Mouse (Mus musculus) v-Abl transformed pro-B cells (cell line): ENCODE measurements around the gene Rcan3.

ENCODE experiments used
- in situ Hi-C, 2 experiments: fragments of 400-800 bp; cut with MboI; formaldehyde crosslinking; loops; one replicate each; pipeline ENCODE4 v1.15.1; 2025; ENCODE audit not compliant: unreplicated experiment in 2 of 2

Rcan3 gene

DNA sequence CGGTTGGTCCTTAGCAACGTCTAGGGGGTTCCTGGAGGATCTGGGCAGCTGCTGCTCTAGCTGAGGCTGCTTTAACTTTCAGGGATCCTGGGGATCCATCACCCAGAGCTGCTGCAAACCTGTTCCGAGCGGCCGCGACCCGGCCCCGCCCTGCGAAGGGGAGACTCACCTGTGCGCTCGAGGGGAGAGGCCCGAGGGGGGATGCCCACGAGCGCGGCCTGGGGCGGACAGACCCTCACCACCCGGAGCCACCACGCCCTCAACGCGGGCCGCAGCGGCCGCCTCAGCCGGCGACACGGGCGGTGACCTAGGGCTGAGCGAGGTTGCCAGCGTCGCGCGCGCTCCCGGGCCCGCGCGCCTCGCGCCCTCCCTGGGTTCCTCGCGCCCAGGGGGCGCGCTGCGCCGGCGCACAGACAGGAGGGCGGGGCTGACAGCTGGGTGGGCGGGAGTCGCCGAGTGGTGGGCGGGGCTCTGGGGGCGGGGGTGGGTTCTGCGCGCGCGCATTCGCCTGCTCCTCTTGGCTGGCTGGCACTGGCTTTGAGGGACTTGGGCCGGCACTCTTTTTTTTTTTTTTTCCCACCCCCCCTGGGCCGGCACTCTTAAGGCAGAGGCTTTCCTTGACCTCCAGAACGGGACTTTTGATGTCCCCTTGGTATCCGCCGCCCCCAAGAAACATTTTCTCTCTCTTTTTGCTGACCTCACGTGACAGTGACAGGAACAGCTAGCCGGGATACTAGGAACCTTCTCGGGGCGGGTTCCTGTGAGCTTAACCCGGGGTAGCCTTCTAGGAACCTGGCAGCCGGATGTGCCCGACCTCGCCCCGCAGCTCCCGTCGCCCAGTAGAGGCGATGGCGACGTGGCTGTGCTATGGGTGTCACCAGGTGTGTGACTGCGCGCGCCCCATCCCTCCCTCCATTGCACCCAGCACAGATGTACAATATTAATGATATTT is at the start of gene Rcan3:
Gene Rcan3, minus strand, starts transcription at position 411 of the 952 bp plus-strand sequence.
- in situ Hi-C loops: no loop called here

DNA sequence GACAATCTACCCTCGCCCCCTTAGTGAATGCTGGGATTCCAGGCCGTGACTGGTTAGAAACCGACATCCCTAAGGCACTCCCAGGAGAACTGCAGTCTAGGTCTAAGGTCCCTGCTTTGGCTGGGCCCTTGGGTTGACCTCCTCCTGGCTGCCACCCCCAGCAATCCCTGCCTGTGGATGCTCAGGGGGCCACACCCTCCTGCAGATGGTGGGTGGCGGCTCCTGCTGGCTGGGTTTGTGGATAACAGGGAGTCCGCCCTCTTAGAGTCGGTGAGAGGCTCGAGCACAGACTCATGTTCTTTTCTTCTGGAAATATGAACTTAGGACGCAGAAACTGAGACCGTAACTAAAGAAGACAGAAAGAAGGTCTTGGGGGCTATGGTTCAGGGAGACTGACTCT is 46.7 kb upstream of the Rcan3 start:
- in situ Hi-C loops: loop anchor here in 1 of 2 experiments (5.0 kb wide), 1 partner anchor 33 kb away; no protein-coding TSS in a partner anchor

DNA sequence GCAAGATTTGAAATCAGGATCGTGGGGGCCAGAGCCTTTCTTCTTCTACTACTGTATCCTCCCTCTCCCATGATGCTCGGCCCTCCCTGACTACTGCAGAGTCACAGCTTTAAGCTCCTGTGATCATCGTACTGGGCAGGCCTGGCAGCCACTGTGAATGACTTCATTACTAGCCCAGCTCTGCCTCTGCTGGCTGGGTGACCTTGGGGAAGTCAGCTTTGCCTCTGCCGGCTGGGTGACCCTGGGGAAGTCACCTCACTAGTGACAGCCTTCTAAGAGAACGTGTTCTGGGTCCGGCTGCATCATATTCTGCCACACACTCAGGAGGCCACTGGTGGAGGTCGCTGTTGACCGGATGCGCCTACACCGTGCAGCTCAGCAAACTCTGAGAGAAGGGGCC is 44.2 kb upstream of the Rcan3 start:
- in situ Hi-C loops: no loop called here

DNA sequence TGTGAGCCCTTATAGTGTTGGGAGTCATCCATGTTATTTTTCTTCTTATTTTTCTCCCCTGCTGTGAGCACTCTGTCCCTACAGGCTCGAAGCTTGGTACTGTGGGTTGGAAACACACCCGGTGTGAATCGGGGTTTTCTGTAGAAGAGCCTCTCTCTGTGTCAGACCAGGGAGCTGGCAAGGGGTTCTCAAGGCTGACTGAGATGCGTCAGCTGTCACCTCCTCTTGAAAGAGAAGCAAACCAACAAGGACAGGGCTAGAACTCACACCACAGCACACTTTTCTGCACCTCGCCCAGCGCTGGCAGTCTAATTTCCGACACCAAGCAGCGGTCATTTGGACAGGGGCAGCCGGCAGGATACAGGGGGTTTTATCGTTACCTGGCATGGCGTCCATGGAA is 29.8 kb upstream of the Rcan3 start:
- in situ Hi-C loops: no loop called here

DNA sequence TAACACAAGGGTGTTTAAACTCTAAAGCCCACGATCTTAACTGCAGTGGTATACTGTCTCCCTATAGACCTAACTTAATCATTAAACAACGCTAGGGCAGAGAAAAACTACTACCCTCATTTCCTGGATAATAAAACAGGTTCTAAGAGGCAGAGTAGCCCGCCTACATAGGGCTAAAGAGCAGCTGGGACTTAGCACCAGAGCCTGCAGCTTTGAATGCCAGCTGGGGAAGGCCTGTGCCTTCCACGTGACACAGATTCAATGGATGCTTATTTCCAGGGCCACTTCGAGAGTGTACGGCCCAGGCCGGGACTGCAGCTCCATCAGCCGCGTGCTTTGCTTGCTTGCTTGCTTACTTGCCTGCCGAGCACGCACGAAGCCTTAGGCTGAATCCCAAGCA is 19.9 kb upstream of the Rcan3 start:
- in situ Hi-C loops: no loop called here

DNA sequence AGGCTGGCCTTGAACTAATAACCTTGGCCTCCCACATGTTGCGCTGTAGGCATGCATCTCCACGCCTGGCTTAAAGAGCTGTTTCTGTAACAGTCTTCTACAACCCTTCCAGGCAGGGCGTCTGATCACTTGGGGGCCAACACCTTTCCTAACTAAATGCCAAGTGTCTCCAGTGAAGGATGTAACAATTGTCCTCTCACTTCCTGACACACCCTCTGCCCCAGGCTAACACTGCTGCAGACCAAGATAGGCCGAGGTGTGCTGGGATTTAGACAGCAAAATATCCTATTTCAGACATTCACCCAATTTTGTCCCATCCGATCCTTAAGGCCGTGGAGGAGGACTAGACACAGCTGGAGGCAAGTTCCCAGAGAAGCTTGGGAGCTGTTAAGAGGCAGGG is 19.5 kb upstream of the Rcan3 start:
- in situ Hi-C loops: no loop called here

DNA sequence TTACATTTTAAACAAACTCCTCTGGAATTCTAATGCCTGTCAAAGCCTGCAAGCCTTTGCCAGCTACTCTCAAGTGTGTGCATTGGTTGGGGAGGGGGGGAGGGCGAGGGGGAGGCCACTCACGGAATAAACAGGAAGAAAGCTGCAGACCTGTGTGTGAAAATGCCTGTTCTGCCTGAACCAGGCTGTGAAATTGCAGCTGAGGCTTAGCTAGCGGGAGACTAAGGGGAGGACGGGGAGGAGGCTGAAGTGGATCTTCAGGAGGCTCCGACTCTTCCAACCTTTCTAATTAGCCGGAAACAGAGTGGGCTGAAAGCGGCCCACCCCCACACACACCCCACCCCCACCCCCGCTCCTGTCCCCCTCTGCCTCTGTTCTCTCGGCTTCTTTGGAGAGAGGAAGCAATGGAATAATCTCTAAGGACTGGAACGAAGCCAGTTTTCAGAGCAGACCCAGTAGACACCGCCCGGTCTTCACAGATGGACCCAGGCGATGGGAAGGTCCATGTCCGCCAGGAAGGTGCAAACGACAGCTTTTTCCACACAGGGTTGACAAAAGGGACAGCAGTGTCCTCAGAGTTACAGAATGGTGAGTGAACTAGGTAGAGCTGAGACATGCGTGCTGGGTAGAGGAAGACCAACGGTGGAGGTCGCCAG is 17.8 kb upstream of the Rcan3 start:
- in situ Hi-C loops: no loop called here

DNA sequence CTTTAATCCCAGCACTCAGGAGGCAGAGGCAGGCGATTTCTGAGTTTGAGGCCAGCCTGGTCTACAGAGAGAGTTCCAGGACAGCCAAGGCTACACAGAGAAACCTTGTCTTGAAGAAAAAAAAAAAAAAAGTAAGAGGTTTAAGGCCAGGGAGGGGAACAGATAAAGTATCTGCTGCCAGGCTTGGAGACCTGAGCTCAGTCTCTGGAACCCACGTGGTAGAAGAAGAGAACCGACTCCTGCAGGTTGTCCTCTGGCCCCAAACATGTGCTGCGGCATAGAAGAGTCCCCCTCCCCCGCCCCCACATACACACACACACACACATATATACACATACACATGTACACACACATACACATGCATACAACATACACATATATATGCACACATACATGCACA is 8.8 kb upstream of the Rcan3 start:
- in situ Hi-C loops: loop anchor here in 1 of 2 experiments (10.0 kb wide), 1 partner anchor 52 kb away; the partner anchor contains the start of genes Nipal3 and Stpg1

DNA sequence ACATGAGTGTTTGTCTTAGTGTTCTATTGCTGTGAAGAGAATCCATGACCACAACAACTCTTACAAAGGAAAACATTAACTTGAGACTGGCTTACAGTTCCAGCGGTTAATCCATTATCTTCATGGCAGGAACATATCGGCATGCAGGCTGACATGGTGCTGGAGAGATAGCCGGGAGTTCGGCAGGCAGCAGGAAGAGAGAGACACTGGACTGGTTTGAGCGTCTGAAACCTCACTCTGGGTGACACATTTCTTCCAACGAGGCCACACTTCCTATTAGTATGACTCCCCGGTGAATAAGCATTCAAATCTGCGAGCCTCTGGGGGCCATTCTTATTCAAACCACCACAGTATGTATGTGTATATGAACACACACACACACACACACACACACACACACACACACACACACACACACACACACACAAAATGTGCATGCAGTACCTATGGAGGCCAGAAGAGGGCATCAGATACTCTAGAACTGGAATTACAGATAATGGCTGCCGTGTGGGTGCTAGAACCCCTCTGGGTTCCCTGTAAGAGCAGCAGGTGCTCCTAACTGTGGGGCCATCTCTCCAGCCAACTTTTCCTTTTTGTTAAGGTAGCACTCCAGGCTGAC is 6.4 kb upstream of the Rcan3 start:
- in situ Hi-C loops: loop anchor here in 1 of 2 experiments (10.0 kb wide), 1 partner anchor 55 kb away; the partner anchor contains the start of genes Nipal3 and Stpg1

DNA sequence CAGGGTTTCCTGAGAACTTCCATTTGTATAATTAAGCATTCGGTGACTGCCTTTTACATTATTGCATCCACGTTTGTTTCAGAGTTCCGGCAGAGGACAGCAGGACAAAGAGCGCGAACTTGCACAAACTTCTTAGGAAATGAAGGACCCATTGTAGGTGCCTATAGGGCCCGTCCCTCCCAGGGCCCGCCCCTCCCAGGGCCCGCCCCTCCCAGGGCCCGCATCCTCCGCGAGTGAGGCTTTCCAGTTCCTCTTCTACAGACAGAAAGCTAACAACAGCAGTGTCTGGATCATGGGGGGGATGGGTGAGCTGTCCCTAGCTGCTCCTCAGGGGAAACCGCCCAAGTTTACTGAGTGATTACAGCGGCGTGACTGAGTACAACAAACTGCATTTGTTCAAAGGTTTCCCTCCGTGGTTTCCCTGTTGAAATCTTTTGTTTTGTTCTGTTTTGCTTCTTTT is 5.6 kb upstream of the Rcan3 start:
- in situ Hi-C loops: no loop called here

DNA sequence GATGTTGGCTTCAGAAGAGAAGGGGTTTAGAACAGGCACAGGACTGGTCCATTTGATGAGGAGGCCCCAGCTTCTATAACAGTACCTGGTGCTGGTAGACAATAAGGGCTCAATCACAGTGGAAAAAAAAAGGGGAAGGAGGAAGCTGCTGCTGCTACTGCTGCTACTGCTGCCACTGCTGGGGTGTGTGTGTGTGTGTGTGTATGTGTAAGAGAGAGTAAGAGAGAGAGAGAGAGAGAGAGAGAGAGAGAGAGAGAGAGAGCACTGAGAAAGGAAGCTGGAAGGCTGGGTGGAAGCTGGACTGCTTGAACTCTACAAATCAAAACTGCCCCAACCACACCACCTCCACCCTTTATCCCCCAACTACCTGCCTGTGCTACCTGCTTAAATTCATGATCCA is 4.3 kb upstream of the Rcan3 start:
- in situ Hi-C loops: no loop called here

DNA sequence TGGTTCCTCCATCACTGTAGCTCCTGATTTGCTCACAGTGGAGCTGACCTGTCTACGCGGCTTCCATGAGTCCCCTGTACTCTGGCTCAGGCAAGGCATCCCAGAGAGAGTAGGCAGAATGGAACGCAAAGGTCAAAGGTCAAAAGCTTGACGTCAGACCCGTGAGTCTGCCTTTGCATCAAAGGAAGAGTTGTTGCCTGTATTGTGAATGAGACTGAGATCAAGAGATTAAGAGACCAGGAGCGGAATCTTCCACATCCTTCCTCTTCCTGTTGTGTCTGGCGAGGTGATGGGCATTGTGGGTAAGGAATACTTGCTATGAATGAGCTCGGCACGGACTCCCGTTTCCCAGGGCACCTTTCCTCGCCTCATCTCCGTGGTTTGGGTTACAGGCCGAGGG is 2.6 kb upstream of the Rcan3 start:
- in situ Hi-C loops: no loop called here

DNA sequence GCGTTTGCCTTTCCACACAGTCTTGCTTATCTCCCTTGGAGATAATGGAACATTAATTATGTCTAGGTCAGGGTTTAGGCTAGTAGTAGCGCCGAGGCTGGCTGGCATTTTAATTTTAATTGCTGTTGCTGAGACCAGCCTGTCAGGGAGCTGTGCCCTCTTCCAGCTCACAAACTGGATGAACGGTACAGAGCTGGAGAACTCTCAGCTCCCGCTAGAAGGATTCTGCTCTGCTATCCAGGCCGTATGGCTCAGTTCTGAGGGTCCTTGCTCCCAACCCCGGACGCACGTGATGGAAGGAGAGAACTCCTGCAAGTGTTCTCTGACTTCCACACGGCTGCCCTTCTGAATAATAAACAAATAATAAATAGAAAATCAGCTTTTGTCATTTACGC is 739 bp upstream of the Rcan3 start:
- in situ Hi-C loops: no loop called here

DNA sequence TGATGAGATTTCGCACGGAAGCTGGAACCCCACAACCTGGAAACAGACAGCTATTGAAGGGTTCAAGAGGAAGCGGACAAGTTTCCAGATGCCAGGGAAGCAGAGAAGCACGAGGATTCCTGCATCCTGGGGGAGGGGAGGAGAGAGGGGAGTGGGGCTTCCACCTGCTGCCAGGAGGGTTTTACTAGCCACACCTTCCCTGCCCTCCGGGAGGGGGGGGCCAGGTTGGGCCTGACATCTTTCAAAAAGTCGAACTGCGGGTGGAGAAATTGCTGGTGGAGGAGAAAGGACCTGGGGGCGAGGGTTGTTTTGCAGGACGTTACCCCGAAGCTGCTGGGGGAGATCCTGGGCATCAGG is 589 bp downstream of the Rcan3 start:
- in situ Hi-C loops: no loop called here

DNA sequence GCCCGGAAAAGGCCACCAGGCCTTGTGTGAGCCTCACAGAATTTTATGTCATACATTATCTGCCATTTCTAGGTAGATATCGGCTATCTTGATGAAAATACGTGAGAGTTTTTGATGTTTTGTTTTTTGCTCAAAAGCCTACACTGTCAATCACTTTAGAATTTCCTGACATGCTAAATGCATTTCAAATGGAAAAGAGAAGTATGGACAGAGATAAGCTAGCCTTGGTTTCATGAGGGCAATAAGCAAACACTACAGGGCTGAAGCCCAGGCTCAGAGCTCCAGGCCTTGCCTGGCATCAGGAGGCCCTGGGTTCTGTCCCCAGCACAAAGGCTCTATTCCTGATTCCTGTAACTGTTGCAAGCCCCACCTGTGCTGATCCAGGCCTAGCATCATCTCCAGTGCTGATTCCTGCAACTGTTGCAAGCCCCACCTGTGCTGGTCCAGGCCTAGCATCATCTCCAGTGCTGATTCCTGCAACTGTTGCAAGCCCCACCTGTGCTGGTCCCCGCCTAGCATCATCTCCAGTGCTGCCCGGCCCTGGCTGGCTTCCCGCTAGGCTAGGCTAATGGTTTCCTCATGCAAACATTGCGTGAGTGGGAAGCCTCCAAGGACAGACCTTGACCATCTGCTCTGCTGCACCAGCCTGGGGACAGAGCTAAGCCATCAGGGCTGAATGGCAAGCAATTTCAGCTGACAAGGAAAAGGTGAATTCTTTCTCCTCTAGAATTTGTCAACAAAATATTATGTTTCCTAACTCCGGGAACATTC is 3.5 kb downstream of the Rcan3 start:
- in situ Hi-C loops: no loop called here

DNA sequence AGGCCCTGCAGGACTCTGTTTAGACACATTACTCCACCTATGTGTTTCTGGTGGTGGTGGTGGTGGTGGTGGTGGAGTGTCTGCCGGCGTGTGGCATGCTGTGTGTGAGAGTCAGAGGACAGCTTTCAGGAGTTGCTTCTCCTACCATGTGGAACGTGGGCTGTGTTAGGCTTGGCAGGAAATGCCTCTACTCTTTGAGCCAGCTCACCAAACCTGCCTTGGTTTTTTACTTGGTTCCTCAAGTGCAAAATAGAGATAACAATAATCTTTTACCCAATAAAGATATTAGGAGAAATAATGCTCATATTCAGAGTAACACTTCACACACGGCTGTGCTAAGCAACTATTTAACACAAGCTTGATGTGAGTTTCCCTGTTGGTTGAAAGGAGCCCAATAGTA is 4.3 kb downstream of the Rcan3 start:
- in situ Hi-C loops: no loop called here

DNA sequence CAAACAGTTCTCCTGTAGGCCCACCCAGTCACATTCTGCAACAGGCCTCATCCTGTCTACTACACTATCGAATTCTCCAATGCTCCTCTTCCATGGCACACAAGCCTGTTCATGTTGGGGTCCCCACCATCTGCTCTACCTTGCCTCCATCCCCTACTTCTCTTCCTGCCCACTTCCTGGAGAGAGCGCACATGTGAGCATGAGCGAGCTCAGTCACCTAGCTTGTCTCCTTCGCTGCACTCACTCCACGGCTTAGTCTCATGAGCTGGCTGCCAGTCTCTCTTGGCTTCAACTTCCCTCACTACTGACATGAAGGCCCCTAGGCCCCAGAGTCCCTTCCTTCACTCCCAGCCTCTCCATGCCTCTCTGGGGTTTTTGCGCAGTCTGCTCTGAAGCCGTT is 7.1 kb downstream of the Rcan3 start:
- in situ Hi-C loops: no loop called here

DNA sequence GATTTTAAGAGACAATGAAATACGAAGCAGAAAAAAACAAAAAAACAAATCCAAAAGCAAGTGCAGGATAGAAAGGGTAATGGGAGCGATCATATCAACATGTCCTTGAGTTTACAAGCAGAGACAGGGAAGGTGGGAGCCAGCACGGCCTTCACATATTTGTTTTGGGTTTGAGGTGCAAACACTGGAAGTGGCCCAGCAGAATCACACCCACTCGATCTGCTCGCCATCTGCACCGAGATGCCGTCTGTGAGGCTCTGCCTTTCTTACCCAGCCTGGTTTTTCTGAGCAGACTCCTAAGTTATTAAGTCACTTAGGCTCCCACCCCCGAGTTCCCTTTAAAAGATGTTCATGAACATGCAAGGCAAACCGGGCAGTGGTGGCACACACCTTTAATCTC is 8.0 kb downstream of the Rcan3 start:
- in situ Hi-C loops: no loop called here

DNA sequence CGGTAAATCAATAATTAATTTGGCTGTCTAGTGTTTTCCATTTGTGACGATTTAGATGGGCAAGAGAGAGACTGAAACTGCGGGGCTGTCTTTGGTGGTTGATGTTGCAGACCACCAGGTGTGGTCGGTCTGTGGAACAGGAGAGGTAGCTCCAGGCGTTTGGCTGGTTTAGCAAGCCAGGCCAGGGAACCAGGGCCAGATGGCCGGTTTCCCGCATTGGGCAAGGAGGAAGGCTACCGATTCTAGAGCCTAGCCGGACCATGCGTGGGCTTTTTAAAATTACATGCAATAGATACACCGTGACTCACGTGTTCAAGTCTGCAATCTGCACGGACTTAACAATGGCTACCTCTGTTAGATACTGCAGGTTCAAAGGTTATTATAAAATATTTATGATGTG is 12.7 kb downstream of the Rcan3 start:
- in situ Hi-C loops: no loop called here

DNA sequence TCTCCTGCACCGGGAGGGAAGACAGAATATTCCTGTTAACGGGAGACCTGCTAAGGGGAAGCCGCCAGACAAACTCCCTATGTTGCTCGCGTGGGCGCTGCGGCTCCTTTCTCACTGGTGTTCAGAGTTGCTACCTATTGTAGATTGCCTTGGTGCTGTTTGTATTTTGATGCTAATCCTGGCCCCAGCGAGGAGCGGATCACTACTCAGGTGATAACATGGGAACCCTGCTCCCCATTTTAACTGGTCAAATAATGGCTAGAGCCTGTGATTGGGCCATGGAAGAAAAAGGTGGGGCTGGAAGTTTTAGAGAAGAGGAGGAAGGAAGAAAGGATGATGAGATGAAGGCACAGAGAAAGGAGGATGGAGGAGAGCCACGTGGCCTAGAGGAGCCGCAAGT is 13.2 kb downstream of the Rcan3 start:
- in situ Hi-C loops: no loop called here
